Mouse (Mus musculus): Measurements from ENCODE around the gene Lrrc39.

The Lrrc39 gene

DNA sequence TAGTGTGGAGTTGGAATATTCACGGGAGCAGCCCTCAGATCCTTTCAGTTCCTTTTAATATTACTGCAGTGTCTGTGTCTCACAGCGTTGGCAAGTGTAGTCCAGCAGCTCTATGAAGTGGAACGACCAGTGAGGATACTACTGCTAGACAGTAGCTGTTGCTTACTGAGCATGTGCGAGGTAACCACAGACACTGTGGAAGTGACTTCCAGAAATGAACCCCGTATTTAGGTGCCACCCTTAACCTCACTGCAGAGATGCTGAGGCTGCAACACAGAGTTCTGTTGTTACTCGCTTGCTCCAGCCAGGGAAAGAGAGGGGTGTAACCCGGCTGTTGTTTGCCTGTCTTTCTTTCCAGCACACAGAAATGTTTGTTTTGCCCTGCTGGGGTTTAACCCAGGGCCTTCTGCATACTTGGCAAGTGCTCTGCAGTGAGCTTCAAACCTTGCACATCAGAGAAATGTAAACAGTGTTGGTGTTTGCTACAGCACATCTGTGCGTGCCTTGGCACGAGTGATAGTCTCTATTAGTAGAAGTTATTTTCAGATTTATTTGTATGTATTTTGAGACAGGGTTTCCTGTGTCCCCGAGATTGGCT lies 51.6 kb downstream of the Lrrc39 start, which contains the start of gene Trmt13:
Gene Trmt13 (minus strand): TSS at position 293 of the 598 bp plus-strand sequence.
- peak; percentile 94 for DNase-seq

DNA sequence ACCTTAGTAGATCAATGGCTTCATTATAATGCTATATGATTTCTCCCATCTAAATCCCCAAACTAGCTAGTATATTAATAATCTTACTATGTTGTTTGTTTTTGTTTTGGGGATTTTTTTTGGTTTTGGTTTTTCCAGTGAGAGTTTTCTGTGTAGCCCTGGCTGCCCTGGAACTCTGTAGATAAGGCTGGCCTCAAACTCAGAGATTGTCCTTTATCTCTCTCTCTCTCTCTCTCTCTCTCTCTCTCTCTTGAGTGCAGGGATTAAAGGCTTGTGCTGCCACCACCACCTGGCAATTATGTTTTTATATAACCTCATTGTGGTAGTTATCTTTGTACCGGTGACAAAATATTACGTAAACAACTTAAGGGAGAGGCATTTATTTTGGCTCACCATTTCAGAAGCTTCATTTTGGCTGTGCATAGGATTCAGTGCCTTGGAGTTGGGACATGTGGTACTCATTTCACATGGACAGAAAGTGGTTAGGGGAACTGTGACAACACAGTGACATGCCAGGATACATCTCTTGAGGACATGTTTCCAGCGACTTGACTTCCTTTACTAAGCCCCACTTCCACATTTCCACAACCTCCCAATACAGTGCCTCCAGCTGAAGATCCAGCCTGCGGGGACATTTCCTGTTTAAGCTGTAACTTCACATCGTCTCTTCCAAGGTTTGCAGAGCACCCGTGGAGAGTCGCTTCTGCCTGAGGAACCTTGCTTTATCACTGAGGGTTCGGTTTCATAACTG lies 52.7 kb downstream of the Lrrc39 start:
- DNase-seq: no peak

DNA sequence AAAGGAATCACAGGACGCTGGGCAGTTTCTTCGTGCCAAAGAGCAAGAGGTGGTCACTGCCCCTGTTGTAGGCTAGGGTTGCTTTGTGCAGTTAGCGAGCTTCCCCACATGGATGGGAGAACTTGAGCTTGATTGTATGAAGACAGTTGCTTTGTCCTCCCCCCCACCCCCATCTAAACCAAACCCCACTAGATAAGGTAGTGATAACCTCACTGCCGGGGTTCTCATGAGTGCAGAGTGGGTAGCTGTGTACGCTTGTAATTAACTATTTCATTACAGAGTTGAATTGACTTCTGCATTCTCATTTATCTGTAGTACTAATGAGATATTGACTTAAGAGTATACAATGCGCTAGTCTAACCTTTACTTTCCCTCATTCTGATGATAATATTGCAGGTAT lies 56.1 kb downstream of the Lrrc39 start:
- DNase-seq: peak; percentile 8

DNA sequence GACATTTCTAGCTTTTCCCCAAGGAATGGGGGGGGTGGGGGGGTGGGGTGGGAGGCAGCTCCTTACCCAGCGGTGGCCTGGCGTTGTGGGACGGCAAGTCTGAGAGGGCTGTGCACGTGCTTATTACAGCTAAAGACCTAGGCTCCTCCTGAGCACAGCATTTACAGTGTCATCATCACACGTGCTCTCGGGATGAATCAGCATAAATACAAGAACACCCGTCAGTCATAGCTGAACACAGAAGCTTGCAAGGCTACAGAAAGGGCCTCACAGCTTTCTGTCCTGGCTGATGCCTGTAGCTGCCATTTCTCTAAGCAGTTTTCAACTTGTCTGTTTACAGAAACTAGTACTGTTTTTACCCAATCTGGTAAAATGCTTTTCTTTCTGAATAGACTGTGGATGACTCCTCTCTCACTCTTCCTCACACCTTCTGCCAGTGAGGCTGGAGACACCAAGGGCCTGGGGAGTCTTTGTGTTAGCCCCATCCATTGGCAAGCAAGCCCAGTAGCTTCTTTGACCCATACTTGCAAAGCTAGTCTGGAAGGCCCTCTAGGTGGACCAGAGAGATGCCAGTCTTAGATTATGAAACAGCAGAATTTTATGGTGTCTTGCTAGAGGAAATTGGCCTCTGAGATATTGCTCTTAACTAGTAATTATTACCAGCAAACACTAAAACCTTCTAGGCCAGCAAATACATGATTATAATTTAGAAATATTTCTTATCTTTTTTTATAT lies 58.0 kb downstream of the Lrrc39 start:
- no peak for DNase-seq

DNA sequence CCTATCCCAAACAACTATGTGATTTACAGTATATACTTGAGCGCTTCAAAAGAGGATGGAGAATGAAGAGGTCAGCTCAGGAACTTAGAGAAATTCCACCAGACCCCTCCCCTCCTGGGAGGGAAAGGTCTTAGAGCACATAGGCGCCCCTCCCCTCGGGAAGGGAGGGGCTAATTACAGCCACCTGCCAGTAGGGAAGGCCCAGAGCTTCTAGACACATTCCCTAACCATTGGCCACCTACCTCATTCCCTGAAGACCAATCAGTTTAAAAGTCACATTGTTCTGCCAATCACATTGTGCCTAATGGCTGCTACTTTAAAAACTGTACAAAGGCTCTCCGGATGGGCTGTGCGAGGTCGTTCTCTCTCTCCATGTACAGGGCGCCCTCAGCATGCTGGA lies 59.9 kb downstream of the Lrrc39 start:
- peak; percentile 64 for DNase-seq

DNA sequence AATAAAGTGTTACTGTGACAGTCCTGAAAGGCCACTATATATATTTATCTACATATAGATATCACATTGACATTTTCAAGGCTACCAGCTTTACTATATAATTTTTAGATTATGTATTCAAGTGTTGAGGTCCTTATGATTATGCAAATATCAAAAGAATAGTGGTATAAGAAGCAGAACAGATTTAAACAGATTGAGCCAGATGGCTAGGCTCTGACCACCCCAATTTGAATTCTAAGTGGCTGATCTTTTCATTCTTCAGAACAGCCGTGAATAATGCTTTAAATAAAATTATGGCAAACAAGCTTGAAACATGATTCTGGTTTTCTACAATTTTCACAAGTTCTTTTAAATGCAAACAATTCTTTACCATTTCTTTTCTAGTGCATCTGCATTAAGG lies 68.7 kb downstream of the Lrrc39 start:
- DNase-seq: no peak
